Mouse (Mus musculus) MEL (cell line): ENCODE results near the gene Hist1h2ba. TPM values are rescaled to one million over a fixed set of nuclear protein-coding genes. Genes with fewer than 3 reads are reported as not detected.

Source experiments
- DNase-seq: peaks from one replicate; pipeline ENCODE4 v3.0.0; 2011; ENCODE audit warnings: low read depth, low spot score
- H3K27ac ChIP-seq: 2 replicates; pipeline ENCODE4 v1.5.1; 2012; ENCODE audit warnings: low read depth, mild to moderate bottlenecking, control low read depth, low read length, moderate library complexity; ENCODE audit not compliant: control insufficient read depth
- H3K27me3 ChIP-seq, 2 experiments: fragments of 150-350 bp in 1 of 2; sonication (generic) in 1 of 2; 2 replicates each; pipeline ENCODE4 v1.6.1; 2012; ENCODE audit warnings: low read length in 2 of 2, mild to moderate bottlenecking in 2 of 2, improper control_type of control experiment in 1 of 2, moderate library complexity in 1 of 2; ENCODE audit not compliant: insufficient read depth in 2 of 2, control insufficient read depth in 1 of 2
- H3K36me3 ChIP-seq, 2 experiments: 2 replicates each; pipeline ENCODE4 v1.6.1; 2012 to 2014; ENCODE audit warnings: low read length in 2 of 2, improper control_type of control experiment in 1 of 2, inconsistent platforms in 1 of 2, mild to moderate bottlenecking in 1 of 2; ENCODE audit not compliant: insufficient read depth in 2 of 2, control insufficient read depth in 1 of 2
- H3K4me1 ChIP-seq, 2 experiments: fragments of 150-350 bp in 1 of 2; sonication (generic) in 1 of 2; 2 replicates each; pipeline ENCODE4 v1.6.1; 2012; ENCODE audit warnings: low read length in 2 of 2, improper control_type of control experiment in 1 of 2, mild to moderate bottlenecking in 1 of 2; ENCODE audit not compliant: insufficient read depth in 2 of 2, control insufficient read depth in 1 of 2
- H3K4me3 ChIP-seq, 2 experiments: fragments of 150-350 bp in 1 of 2; sonication (generic) in 1 of 2; 2 replicates each; pipeline ENCODE4 v1.5.1; 2012; ENCODE audit warnings: low read depth in 2 of 2, low read length in 2 of 2, mild to moderate bottlenecking in 2 of 2, moderate library complexity in 2 of 2, control low read depth in 1 of 2, improper control_type of control experiment in 1 of 2; ENCODE audit not compliant: control insufficient read depth in 1 of 2, insufficient read depth in 1 of 2
- H3K79me2 ChIP-seq: 2 replicates; pipeline ENCODE4 v1.6.1; 2012; ENCODE audit warnings: mild to moderate bottlenecking, low read length, moderate library complexity; ENCODE audit not compliant: control insufficient read depth, poor library complexity, insufficient read depth
- H3K9ac ChIP-seq: 2 replicates; pipeline ENCODE4 v1.6.1; 2012; ENCODE audit warnings: low read depth, mild to moderate bottlenecking, control low read depth, low read length, moderate library complexity; ENCODE audit not compliant: control insufficient read depth, poor library complexity, severe bottlenecking
- H3K9me3 ChIP-seq: fragments of 150-350 bp; sonication (generic); replicated peaks from 2 replicates; pipeline ENCODE4 v1.6.1; 2012; ENCODE audit warnings: mild to moderate bottlenecking, low read length, improper control_type of control experiment, moderate library complexity; ENCODE audit not compliant: insufficient read depth
- CHD1 ChIP-seq: IDR thresholded peaks from 2 replicates; pipeline ENCODE4 v1.6.1; 2012; ENCODE audit warnings: low read depth, mild to moderate bottlenecking, inconsistent platforms, low read length, improper control_type of control experiment
- CHD2 ChIP-seq: IDR thresholded peaks from 2 replicates; pipeline ENCODE4 v1.6.1; 2011; ENCODE audit warnings: low read length, improper control_type of control experiment
- CTCF ChIP-seq, 3 experiments: IDR thresholded peaks in 2 of 3; conservative IDR thresholded peaks in 1 of 3; 2 replicates each; pipeline ENCODE4 v1.5.1; 2011 to 2012; ENCODE audit warnings: low read length in 3 of 3, low read depth in 2 of 3, mild to moderate bottlenecking in 2 of 3, improper control_type of control experiment in 1 of 3, inconsistent platforms in 1 of 3, mixed read lengths in 1 of 3, moderate library complexity in 1 of 3; ENCODE audit not compliant: control insufficient read depth in 1 of 3, insufficient read depth in 1 of 3, poor library complexity in 1 of 3, severe bottlenecking in 1 of 3
- E2F4 ChIP-seq: IDR thresholded peaks from 2 replicates; pipeline ENCODE4 v1.6.1; 2011; ENCODE audit warnings: low read depth, low read length, improper control_type of control experiment, borderline replicate concordance
- ELF1 ChIP-seq: IDR thresholded peaks from 2 replicates; pipeline ENCODE4 v1.6.1; 2014; ENCODE audit warnings: low read depth, mild to moderate bottlenecking, inconsistent platforms, low read length, improper control_type of control experiment, moderate library complexity
- EP300 ChIP-seq, 2 experiments: IDR thresholded peaks; 2 replicates each; pipeline ENCODE4 v1.6.1; 2011; ENCODE audit warnings: improper control_type of control experiment in 2 of 2, low read length in 2 of 2, low read depth in 1 of 2, mild to moderate bottlenecking in 1 of 2
- ETS1 ChIP-seq: IDR thresholded peaks from 2 replicates; pipeline ENCODE4 v1.6.1; 2012; ENCODE audit warnings: low read depth, mild to moderate bottlenecking, inconsistent platforms, low read length, improper control_type of control experiment, moderate library complexity
- GABPA ChIP-seq: IDR thresholded peaks from 2 replicates; pipeline ENCODE4 v1.6.1; 2012; ENCODE audit warnings: low read depth, mild to moderate bottlenecking, inconsistent platforms, low read length, improper control_type of control experiment, moderate library complexity
- HCFC1 ChIP-seq: IDR thresholded peaks from 2 replicates; pipeline ENCODE4 v1.6.1; 2012; ENCODE audit warnings: low read depth, mild to moderate bottlenecking, inconsistent platforms, low read length, improper control_type of control experiment, moderate library complexity
- JUND ChIP-seq: IDR thresholded peaks from 2 replicates; pipeline ENCODE4 v1.6.1; 2011; ENCODE audit warnings: low read depth, mild to moderate bottlenecking, improper control_type of control experiment, low read length
- KAT2A ChIP-seq: conservative IDR thresholded peaks from 2 replicates; pipeline ENCODE4 v1.6.1; 2012; ENCODE audit warnings: low read depth, low read length, improper control_type of control experiment, inconsistent platforms
- MAFK ChIP-seq: IDR thresholded peaks from 2 replicates; pipeline ENCODE4 v1.6.1; 2011; ENCODE audit warnings: low read depth, mild to moderate bottlenecking, low read length, improper control_type of control experiment, borderline replicate concordance
- MAX ChIP-seq: IDR thresholded peaks from 2 replicates; pipeline ENCODE4 v1.6.1; 2011; ENCODE audit warnings: low read length, improper control_type of control experiment
- MAZ ChIP-seq: IDR thresholded peaks from 2 replicates; pipeline ENCODE4 v1.6.1; 2012; ENCODE audit warnings: low read depth, mild to moderate bottlenecking, inconsistent platforms, low read length, improper control_type of control experiment
- MEF2A ChIP-seq: IDR thresholded peaks from 2 replicates; pipeline ENCODE4 v1.6.1; 2014; ENCODE audit warnings: low read depth, mild to moderate bottlenecking, inconsistent platforms, low read length, improper control_type of control experiment; ENCODE audit not compliant: poor library complexity, insufficient replicate concordance, severe bottlenecking; ENCODE audit errors: extremely low read depth
- MXI1 ChIP-seq: IDR thresholded peaks from 2 replicates; pipeline ENCODE4 v1.6.1; 2011; ENCODE audit warnings: mild to moderate bottlenecking, low read depth, low read length, improper control_type of control experiment
- MYB ChIP-seq: IDR thresholded peaks from 2 replicates; pipeline ENCODE4 v1.6.1; 2011; ENCODE audit warnings: mild to moderate bottlenecking, low read depth, low read length, improper control_type of control experiment
- MYC ChIP-seq: IDR thresholded peaks from 2 replicates; pipeline ENCODE4 v1.6.1; 2011; ENCODE audit warnings: low read depth, mild to moderate bottlenecking, low read length, improper control_type of control experiment, moderate library complexity
- NELFE ChIP-seq: IDR thresholded peaks from 2 replicates; pipeline ENCODE4 v1.6.1; 2011; ENCODE audit warnings: low read depth, low read length, improper control_type of control experiment
- POLR2A ChIP-seq, 2 experiments: IDR thresholded peaks; 2 replicates each; pipeline ENCODE4 v1.6.1; 2011 to 2012; ENCODE audit warnings: low read length in 2 of 2, mild to moderate bottlenecking in 2 of 2, control low read depth in 1 of 2, improper control_type of control experiment in 1 of 2, low read depth in 1 of 2, moderate library complexity in 1 of 2; ENCODE audit not compliant: control insufficient read depth in 1 of 2, insufficient read depth in 1 of 2, poor library complexity in 1 of 2
- POLR2AphosphoS2 ChIP-seq: IDR thresholded peaks from 2 replicates; pipeline ENCODE4 v1.6.1; 2011; ENCODE audit warnings: low read length, improper control_type of control experiment
- RAD21 ChIP-seq: IDR thresholded peaks from 2 replicates; pipeline ENCODE4 v1.6.1; 2011; ENCODE audit warnings: mild to moderate bottlenecking, low read depth, low read length, improper control_type of control experiment
- RCOR1 ChIP-seq: IDR thresholded peaks from 2 replicates; pipeline ENCODE4 v1.6.1; 2012; ENCODE audit warnings: low read depth, mild to moderate bottlenecking, inconsistent platforms, low read length, improper control_type of control experiment
- TBP ChIP-seq: IDR thresholded peaks from 2 replicates; pipeline ENCODE4 v1.8.0; 2011; ENCODE audit warnings: low read depth, low read length, improper control_type of control experiment
- TCF12 ChIP-seq: IDR thresholded peaks from 2 replicates; pipeline ENCODE4 v1.6.1; 2014; ENCODE audit warnings: low read depth, mild to moderate bottlenecking, inconsistent platforms, low read length, improper control_type of control experiment, moderate library complexity
- USF1 ChIP-seq: IDR thresholded peaks from 2 replicates; pipeline ENCODE4 v1.6.1; 2014; ENCODE audit warnings: low read depth, mild to moderate bottlenecking, inconsistent platforms, low read length, improper control_type of control experiment, moderate library complexity
- ZC3H11A ChIP-seq: IDR thresholded peaks from 2 replicates; pipeline ENCODE4 v1.6.1; 2012; ENCODE audit warnings: low read depth, mild to moderate bottlenecking, inconsistent platforms, low read length, improper control_type of control experiment
- ZKSCAN1 ChIP-seq: IDR thresholded peaks from 2 replicates; pipeline ENCODE4 v1.6.1; 2012; ENCODE audit warnings: low read depth, mild to moderate bottlenecking, inconsistent platforms, low read length, improper control_type of control experiment, moderate library complexity
- ZNF384 ChIP-seq: IDR thresholded peaks from 2 replicates; pipeline ENCODE4 v1.6.1; 2012; ENCODE audit warnings: low read depth, mild to moderate bottlenecking, inconsistent platforms, low read length, improper control_type of control experiment
- polyA plus RNA-seq, 2 experiments: library from polyadenylated mRNA; stranded (reverse) in 1 of 2; unstranded in 1 of 2; fragments of >175 nt in 1 of 2; fragments of >200 nt in 1 of 2; gene quantifications; 2 replicates each; pipeline versions ENCODE4 v1.2.1 to v1.2.4; 2012; ENCODE audit warnings: low replicate concordance in 2 of 2, low read depth in 1 of 2; ENCODE audit not compliant: insufficient read length in 2 of 2, insufficient read depth in 1 of 2, missing spikeins in 1 of 2
- total RNA-seq: library from RNA; depleted of rRNA; stranded (reverse); fragments of 300-350 nt; gene quantifications from 2 replicates; pipeline ENCODE4 v1.2.3, GENCODE M21; 2012

Gene Hist1h2ba
- total and polyA plus RNA-seq, 3 experiments, result 0.58 TPM; not detected in 2

DNA sequence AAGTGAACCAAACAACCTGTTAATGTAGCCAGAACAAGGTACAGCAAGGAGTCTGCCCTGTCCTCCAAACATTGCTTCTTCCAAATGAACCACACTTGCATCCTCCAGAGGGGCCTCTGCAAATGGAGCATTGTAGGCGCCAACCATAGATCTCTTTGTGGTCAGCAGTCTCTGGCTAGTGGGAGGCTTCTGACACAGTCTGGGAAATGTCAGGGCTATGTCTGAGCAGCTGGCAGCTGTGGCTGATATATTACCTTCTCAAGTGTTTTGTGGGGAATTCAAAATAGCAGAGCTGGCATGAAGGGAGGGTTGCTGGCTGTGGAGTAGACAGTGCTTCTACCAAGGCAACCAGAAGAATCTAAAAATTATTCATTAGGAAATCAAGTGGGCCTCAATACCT, 17.8 kb downstream of the Hist1h2ba start:
- TF ChIP-seq RCOR1 (no peak), E2F4 (no peak), CHD1 (no peak), MYC (no peak), MEF2A (no peak), CTCF (IDR thresholded peaks at IDR 0.05 in 2 of 3, conservative IDR thresholded peaks at IDR 0.05 in 1 of 3; ENCODE audit: control insufficient read depth in 1 of 3, insufficient read depth in 1 of 3, low read depth in 2 of 3, low read length in 3 of 3, poor library complexity in 1 of 3, severe bottlenecking in 1 of 3) (no peak), MYB (no peak), MAX (no peak), RAD21 (no peak), USF1 (no peak), ELF1 (no peak), TCF12 (no peak), MAZ (no peak), CHD2 (no peak), ZKSCAN1 (no peak), POLR2A (IDR thresholded peaks at IDR 0.05; ENCODE audit: control insufficient read depth in 1 of 2, insufficient read depth in 1 of 2, low read depth in 1 of 2, low read length in 2 of 2, poor library complexity in 1 of 2) (no peak), KAT2A (no peak), POLR2AphosphoS2 (no peak), ETS1 (no peak), TBP (no peak)
- TF ChIP-seq, all 39 proteins: peak for 0
- no peak overlapping the region for H3K27ac ChIP-seq
- DNase-seq, result no peak
- H3K79me2 ChIP-seq, result no peaks in the 10 kb centered on the region
- H3K9ac ChIP-seq, result no peak overlapping the region
- H3K4me3 ChIP-seq, result no peak overlapping the region
- no peaks in the 10 kb centered on the region for H3K9me3 ChIP-seq
- H3K4me1 ChIP-seq, result peaks cover 23 to 35% of the 10 kb centered on the region in 2 experiments
- no peaks in the 10 kb centered on the region for H3K27me3 ChIP-seq
- peaks cover 0 to 36% of the 10 kb centered on the region in 2 experiments; a peak in 2 of 4 replicates for H3K36me3 ChIP-seq

DNA sequence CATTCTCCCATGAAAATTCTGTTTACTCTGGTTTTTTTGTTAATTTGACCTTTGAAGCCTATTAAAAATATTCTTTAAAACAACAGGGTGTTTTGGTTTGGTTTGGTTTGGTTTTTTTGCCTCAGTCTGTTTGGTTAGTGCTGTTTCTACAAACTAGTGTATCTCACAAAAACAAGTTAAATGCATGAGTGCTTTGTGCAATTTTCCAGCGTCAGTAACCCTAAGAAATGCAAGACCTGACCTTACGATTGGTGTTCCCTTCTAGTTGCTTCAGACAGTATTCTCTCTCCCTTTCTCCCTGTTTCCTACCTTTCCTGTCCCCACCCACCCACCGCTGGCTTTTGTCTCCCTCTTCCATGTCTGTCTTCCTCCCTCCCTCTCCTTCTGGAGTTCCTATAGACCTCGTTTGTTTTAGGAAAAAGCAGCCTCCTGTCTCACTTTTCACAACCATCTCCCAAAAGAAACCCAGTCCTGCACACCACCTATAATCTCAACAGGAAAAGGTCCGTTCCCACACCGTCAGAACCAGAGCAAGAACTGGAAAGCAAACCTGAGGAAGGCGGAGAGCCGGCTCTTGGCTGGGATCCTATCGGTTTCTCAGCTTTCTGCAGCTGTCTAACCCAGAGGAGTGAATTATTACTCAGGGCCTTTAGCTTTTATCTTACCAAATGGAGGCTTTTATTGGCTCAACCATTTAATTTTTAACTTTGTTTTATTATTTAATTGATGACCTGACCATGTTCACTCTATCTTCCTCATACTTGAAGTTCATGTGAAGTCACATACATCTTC, 19.4 kb downstream of the Hist1h2ba start, which contains the start of gene Slc17a4:
Gene Slc17a4, minus strand, starts transcription at position 634 of the 792 bp plus-strand sequence.
- peaks cover 0 to 46% of the 10 kb centered on the region in 2 experiments; a peak in 2 of 4 replicates for H3K36me3 ChIP-seq
- DNase-seq, result peak; percentile 83
- H3K4me3 ChIP-seq, result peak within 1 kb of the TSS; percentile 33 to 39
- H3K27ac ChIP-seq, result peak within 1 kb of the TSS; percentile 93
- H3K27me3 ChIP-seq, result no peaks in the 10 kb centered on the region
- H3K79me2 ChIP-seq, result no peaks in the 10 kb centered on the region
- peak within 1 kb of the TSS; percentile 37 for H3K9ac ChIP-seq
- peaks cover 26 to 45% of the 10 kb centered on the region in 2 experiments for H3K4me1 ChIP-seq
- H3K9me3 ChIP-seq, result no peaks in the 10 kb centered on the region
- TF ChIP-seq RCOR1, result peak; percentile 80
- TF ChIP-seq ZKSCAN1, result no peak
- no peak for TF ChIP-seq GABPA
- TF ChIP-seq MAZ, result no peak
- TF ChIP-seq ZC3H11A, result no peak; the same call in 1 of the 2 replicates
- no peak for TF ChIP-seq NELFE
- TF ChIP-seq TBP, result no peak
- no peak for TF ChIP-seq CTCF (IDR thresholded peaks at IDR 0.05 in 2 of 3, conservative IDR thresholded peaks at IDR 0.05 in 1 of 3; ENCODE audit: control insufficient read depth in 1 of 3, insufficient read depth in 1 of 3, low read depth in 2 of 3, low read length in 3 of 3, poor library complexity in 1 of 3, severe bottlenecking in 1 of 3)
- no peak for TF ChIP-seq ZNF384
- TF ChIP-seq MAFK, result 0 out of 2 replicates have a peak, but pooled peaks have one; percentile 19
- TF ChIP-seq POLR2A (IDR thresholded peaks at IDR 0.05; ENCODE audit: control insufficient read depth in 1 of 2, insufficient read depth in 1 of 2, low read depth in 1 of 2, low read length in 2 of 2, poor library complexity in 1 of 2), result no peak
- TF ChIP-seq HCFC1, result no peak
- no peak for TF ChIP-seq KAT2A
- TF ChIP-seq RAD21, result no peak
- no peak for TF ChIP-seq ELF1
- TF ChIP-seq MXI1, result 0 out of 2 replicates have a peak, but pooled peaks have one; percentile 39
- TF ChIP-seq CHD2, result no peak
- TF ChIP-seq EP300 (IDR thresholded peaks at IDR 0.05; ENCODE audit: low read depth in 1 of 2, low read length in 2 of 2), result peak; percentile 84 to 86
- no peak for TF ChIP-seq MYC
- TF ChIP-seq JUND, result no peak
